Mouse (Mus musculus) small intestine, adult 2 months (tissue): ENCODE measurements around the gene Ncoa3.

Source experiments
- CTCF ChIP-seq: fragments of 200-500 bp; IDR thresholded peaks from 2 replicates; pipeline ENCODE4 v1.5.1; 2012; ENCODE audit warnings: low read depth, mild to moderate bottlenecking, control low read depth, inconsistent platforms, low read length, moderate library complexity, mixed read lengths; ENCODE audit not compliant: insufficient replicate concordance, insufficient read length; ENCODE audit errors: extremely low read depth
- POLR2A ChIP-seq: fragments of 200-500 bp; IDR thresholded peaks from 2 replicates; pipeline ENCODE4 v1.6.1; 2012; ENCODE audit warnings: low read depth, mild to moderate bottlenecking, control low read depth, inconsistent platforms, low read length, moderate library complexity

GRCm38 (mm10) chr2:166048852-166049251, 56.4 kb downstream of the Ncoa3 start:
- TF ChIP-seq CTCF (no peak), POLR2A (no peak)
